Mouse (Mus musculus): ENCODE results near the gene Bcas3. TPM values are rescaled to one million over a fixed set of nuclear protein-coding genes. Genes with fewer than 3 reads are reported as not detected.

The Bcas3 gene
- polyA plus RNA-seq, 1 experiment from 2014 or later = 16.6 TPM

DNA sequence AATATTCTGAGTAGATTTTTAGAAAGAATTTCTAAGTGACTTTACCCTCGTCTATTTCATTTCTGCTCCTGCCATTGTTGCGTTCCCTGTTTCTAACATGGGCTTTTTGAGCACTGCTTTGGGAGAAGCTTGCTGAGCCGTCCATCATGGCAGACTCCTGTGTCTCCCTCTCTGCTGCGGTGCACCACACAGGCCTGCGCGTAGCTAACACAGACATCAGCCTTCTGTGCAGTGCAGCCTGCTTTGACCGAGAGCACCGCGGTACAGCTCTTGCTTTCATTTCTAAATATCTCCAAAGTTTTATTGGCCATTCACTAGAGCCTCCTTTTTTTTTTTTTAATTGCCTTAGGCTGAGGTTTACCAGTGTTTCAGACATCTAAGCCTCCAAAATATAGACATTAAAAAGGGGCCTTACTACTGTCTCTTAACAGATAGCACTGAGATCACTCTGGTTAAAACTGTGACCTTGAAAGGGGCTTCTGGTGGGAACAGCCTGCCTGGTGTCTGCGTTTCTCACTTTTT lies 290.6 kb downstream of the Bcas3 start:
- H3K4me1 ChIP-seq (replicated peaks) = peaks cover 18% of the 10 kb centered on the region
- H3K9ac ChIP-seq = 0 out of 2 replicates have a peak overlapping the region, but pooled peaks have one; percentile 17
- H3K27me3 ChIP-seq = no peaks in the 10 kb centered on the region
- no peaks in the 10 kb centered on the region for H3K9me3 ChIP-seq (replicated peaks)
- no peak for ATAC-seq (replicated peaks; ENCODE audit: insufficient number of reproducible peaks, insufficient read depth, low FRiP score, low read depth)
- no peaks in the 10 kb centered on the region for H3K36me3 ChIP-seq
- WGBS = 47% methylated on average over 10 of the region's 10 CpGs
- H3K4me2 ChIP-seq = peak overlapping the region; percentile 39
- H3K4me3 ChIP-seq = no peak overlapping the region
- peak overlapping the region; percentile 73 for H3K27ac ChIP-seq

DNA sequence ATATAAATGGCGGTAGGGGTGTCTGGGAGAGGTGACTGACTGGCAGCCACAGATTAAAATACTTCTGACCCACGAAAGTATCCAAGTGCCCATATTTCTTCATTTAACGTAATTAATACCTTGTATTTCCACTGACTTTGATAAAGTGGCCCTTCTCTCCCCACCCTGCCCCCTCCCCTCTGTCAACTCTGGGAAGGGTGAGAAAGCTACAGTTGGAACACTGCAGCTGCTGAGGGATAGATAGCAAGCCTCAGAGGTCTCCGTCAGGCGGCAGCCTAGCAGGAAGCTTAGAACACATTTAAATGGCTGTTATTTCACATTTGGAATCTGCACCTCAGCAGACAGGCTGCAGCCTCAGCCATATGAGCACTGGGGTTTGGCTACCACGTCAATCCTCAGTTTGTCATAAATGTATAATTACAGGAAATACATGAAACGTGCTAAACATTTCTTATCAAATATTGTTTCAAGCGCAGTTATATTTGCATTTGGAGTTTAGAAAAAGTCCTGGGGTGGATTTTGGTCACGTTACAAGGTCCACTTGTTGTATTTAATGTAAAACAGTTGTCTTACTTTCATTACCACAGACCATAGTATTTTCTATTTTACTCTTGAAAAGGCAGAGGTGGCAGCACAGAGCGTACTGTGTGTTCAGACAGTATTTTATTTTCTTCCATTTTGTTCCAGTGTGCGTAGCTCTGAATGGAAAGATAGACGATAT lies 291.2 kb downstream of the Bcas3 start:
- Histone ChIP-seq H3K4me2 (peak overlapping the region; percentile 39), H3K36me3 (no peaks in the 10 kb centered on the region), H3K9me3 (replicated peaks) (no peaks in the 10 kb centered on the region), H3K9ac (0 out of 2 replicates have a peak overlapping the region, but pooled peaks have one; percentile 17), H3K4me1 (replicated peaks) (peaks cover 18% of the 10 kb centered on the region), H3K4me3 (no peak overlapping the region), H3K27ac (peak overlapping the region; percentile 73), H3K27me3 (no peaks in the 10 kb centered on the region)
- no peak for ATAC-seq (replicated peaks; ENCODE audit: insufficient number of reproducible peaks, insufficient read depth, low FRiP score, low read depth)
- 34% methylated on average over 12 of the region's 12 CpGs for WGBS

DNA sequence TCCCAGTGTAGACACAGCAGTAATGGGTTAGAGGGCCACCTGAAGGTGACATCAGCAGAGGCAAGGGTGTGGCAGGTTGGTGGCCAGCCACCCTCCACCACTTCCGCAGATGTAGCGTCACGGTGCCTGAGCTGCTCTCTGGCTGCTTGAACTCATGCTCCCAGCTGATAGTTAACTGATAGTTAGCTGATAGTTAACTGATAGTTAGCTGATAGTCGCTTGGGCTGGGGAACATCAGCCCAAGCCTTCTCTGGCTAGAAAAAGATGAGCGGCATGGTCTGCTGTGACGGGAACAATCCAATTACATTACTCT lies 291.7 kb downstream of the Bcas3 start:
- Histone ChIP-seq H3K27me3 (no peaks in the 10 kb centered on the region), H3K27ac (0 out of 2 replicates have a peak overlapping the region, but pooled peaks have one; percentile 73), H3K4me1 (replicated peaks) (peaks cover 18% of the 10 kb centered on the region), H3K36me3 (no peaks in the 10 kb centered on the region), H3K4me2 (0 out of 2 replicates have a peak overlapping the region, but pooled peaks have one; percentile 39), H3K9me3 (replicated peaks) (no peaks in the 10 kb centered on the region), H3K4me3 (no peak overlapping the region), H3K9ac (no peak overlapping the region)
- no peak for ATAC-seq (replicated peaks; ENCODE audit: insufficient number of reproducible peaks, insufficient read depth, low FRiP score, low read depth)
- 64% methylated on average over 6 of the region's 6 CpGs for WGBS

DNA sequence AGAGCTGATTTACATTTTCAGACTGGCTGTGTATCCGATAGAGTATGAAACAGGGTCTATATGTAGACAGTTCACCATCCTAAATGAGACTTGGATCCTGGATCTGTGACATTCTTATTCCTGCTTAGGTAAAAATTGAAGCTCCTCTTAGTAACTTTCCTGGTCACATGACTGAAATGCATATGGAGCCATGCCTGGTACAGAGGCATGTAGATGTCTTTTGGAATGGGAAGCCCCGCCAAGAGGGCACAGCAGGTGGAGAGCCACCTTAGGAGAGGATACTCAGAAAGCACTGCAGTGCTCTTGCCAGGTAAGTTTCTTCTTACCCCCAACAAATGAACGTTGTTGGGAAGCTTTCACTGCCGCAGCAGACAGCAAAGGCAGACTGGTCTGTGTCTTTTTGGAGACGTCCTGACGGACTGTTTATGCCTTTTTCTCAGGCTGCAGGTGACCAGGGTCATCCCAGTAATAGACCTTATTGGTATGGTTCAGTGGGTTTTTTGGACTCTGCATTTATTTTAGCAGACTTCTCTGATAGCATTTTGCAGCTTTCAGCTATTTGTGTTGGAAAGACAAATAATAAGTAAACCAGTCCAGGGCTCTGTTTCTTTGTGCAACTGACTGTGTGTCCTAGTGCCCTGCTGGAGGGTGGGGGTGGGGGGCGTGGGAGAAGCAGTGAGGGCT lies 292.3 kb downstream of the Bcas3 start:
- Histone ChIP-seq H3K4me2 (no peak overlapping the region), H3K27me3 (no peaks in the 10 kb centered on the region), H3K9me3 (replicated peaks) (no peaks in the 10 kb centered on the region), H3K27ac (no peak overlapping the region), H3K4me3 (no peak overlapping the region), H3K4me1 (replicated peaks) (peaks cover 18% of the 10 kb centered on the region), H3K9ac (no peak overlapping the region), H3K36me3 (no peaks in the 10 kb centered on the region)
- no peak for ATAC-seq (replicated peaks; ENCODE audit: insufficient number of reproducible peaks, insufficient read depth, low FRiP score, low read depth)
- WGBS = 75% methylated on average over 7 of the region's 7 CpGs

DNA sequence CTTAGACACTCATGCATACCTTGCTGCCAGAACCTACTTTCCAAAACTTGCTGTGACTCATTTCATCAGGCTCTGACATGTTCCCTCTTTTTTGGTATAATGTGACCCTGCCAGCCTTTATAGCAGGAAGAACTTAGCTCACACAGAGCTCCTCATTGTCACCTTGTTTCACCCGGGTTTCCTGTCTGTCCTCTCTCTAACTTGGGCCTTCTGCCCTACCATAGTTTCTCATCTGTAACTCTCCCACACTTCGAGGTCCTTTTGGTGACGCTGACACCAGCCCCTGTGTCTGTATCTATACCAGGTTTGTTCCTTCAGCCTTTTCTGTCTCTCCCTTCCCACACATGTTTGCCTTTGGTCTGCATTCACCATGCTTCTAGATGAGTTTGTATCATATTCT lies 295.9 kb downstream of the Bcas3 start:
- ATAC-seq (replicated peaks; ENCODE audit: insufficient number of reproducible peaks, insufficient read depth, low FRiP score, low read depth) = no peak
- H3K4me2 ChIP-seq = no peak overlapping the region
- peaks cover 9% of the 10 kb centered on the region for H3K4me1 ChIP-seq (replicated peaks)
- H3K4me3 ChIP-seq = no peak overlapping the region
- no peak overlapping the region for H3K27ac ChIP-seq
- H3K36me3 ChIP-seq = no peaks in the 10 kb centered on the region
- H3K9me3 ChIP-seq (replicated peaks) = no peaks in the 10 kb centered on the region
- no peaks in the 10 kb centered on the region for H3K27me3 ChIP-seq
- 58% methylated on average over 3 of the region's 3 CpGs for WGBS
- H3K9ac ChIP-seq = no peak overlapping the region

GRCm38 (mm10) chr11:85649373-85649772 lies 296.4 kb downstream of the Bcas3 start:
- WGBS = 88% methylated on average over 9 of the region's 9 CpGs
- no peaks in the 10 kb centered on the region for H3K36me3 ChIP-seq
- no peak overlapping the region for H3K9ac ChIP-seq
- H3K4me3 ChIP-seq = no peak overlapping the region
- no peak for ATAC-seq (replicated peaks; ENCODE audit: insufficient number of reproducible peaks, insufficient read depth, low FRiP score, low read depth)
- H3K27ac ChIP-seq = no peak overlapping the region
- no peaks in the 10 kb centered on the region for H3K9me3 ChIP-seq (replicated peaks)
- peaks cover 5% of the 10 kb centered on the region for H3K4me1 ChIP-seq (replicated peaks)
- H3K27me3 ChIP-seq = no peaks in the 10 kb centered on the region
- H3K4me2 ChIP-seq = no peak overlapping the region

GRCm38 (mm10) chr11:85657471-85657870 lies 304.5 kb downstream of the Bcas3 start:
- H3K27ac ChIP-seq = no peak overlapping the region

GRCm38 (mm10) chr11:85660304-85660703 lies 307.3 kb downstream of the Bcas3 start:
- ATAC-seq (replicated peaks; ENCODE audit: insufficient number of reproducible peaks, insufficient read depth, low FRiP score, low read depth) = no peak
- no peak overlapping the region for H3K9ac ChIP-seq
- H3K27me3 ChIP-seq = no peaks in the 10 kb centered on the region
- no peak overlapping the region for H3K4me3 ChIP-seq
- H3K27ac ChIP-seq = no peak overlapping the region
- H3K4me2 ChIP-seq = no peak overlapping the region
- H3K4me1 ChIP-seq (replicated peaks) = no peaks in the 10 kb centered on the region
- H3K9me3 ChIP-seq (replicated peaks) = no peaks in the 10 kb centered on the region
- no peaks in the 10 kb centered on the region for H3K36me3 ChIP-seq
- WGBS = 71% methylated on average over 4 of the region's 4 CpGs

More at GRCm38 (mm10) chr11:85657471-85657870, 304.5 kb downstream of the Bcas3 start:
- no peak for ATAC-seq (replicated peaks; ENCODE audit: insufficient number of reproducible peaks, insufficient read depth, low FRiP score, low read depth)
- Histone ChIP-seq H3K36me3 (no peaks in the 10 kb centered on the region), H3K9me3 (replicated peaks) (no peaks in the 10 kb centered on the region), H3K9ac (no peak overlapping the region), H3K4me3 (no peak overlapping the region), H3K4me1 (replicated peaks) (no peaks in the 10 kb centered on the region), H3K27me3 (no peaks in the 10 kb centered on the region), H3K4me2 (no peak overlapping the region)
- WGBS = 74% methylated on average over 4 of the region's 4 CpGs

- no peak overlapping the region for H3K9ac ChIP-seq
- no peaks in the 10 kb centered on the region for H3K36me3 ChIP-seq
- 0 out of 2 replicates have a peak overlapping the region, but pooled peaks have one; percentile 43 for H3K4me2 ChIP-seq
- H3K27me3 ChIP-seq = no peaks in the 10 kb centered on the region
- H3K4me1 ChIP-seq (replicated peaks) = peaks cover 11% of the 10 kb centered on the region
- no peak for ATAC-seq (replicated peaks; ENCODE audit: insufficient number of reproducible peaks, insufficient read depth, low FRiP score, low read depth)
- 53% methylated on average over 7 of the region's 7 CpGs for WGBS
- no peak overlapping the region for H3K4me3 ChIP-seq
- H3K9me3 ChIP-seq (replicated peaks) = no peaks in the 10 kb centered on the region
- H3K27ac ChIP-seq = no peak overlapping the region
Measured at GRCm38 (mm10) chr11:85667176-85667575, 314.2 kb downstream of the Bcas3 start.

- no peaks in the 10 kb centered on the region for H3K27me3 ChIP-seq
- peak overlapping the region; percentile 43 for H3K4me2 ChIP-seq
- H3K9me3 ChIP-seq (replicated peaks) = no peaks in the 10 kb centered on the region
- no peak overlapping the region for H3K4me3 ChIP-seq
- no peak for ATAC-seq (replicated peaks; ENCODE audit: insufficient number of reproducible peaks, insufficient read depth, low FRiP score, low read depth)
- H3K4me1 ChIP-seq (replicated peaks) = peaks cover 11% of the 10 kb centered on the region
- no peaks in the 10 kb centered on the region for H3K36me3 ChIP-seq
- H3K9ac ChIP-seq = no peak overlapping the region
- H3K27ac ChIP-seq = no peak overlapping the region; the same call in 1 of the 2 replicates
- WGBS = 42% methylated on average over 9 of the region's 9 CpGs
Measured at GRCm38 (mm10) chr11:85667741-85668140, 314.8 kb downstream of the Bcas3 start.

- peaks cover 8% of the 10 kb centered on the region for H3K4me1 ChIP-seq (replicated peaks)
- no peaks in the 10 kb centered on the region for H3K36me3 ChIP-seq
- ATAC-seq (replicated peaks; ENCODE audit: insufficient number of reproducible peaks, insufficient read depth, low FRiP score, low read depth) = no peak
- H3K27me3 ChIP-seq = no peaks in the 10 kb centered on the region
- H3K4me2 ChIP-seq = no peak overlapping the region
- no peak overlapping the region for H3K4me3 ChIP-seq
- 76% methylated on average over 10 of the region's 10 CpGs for WGBS
- no peak overlapping the region for H3K27ac ChIP-seq
- no peaks in the 10 kb centered on the region for H3K9me3 ChIP-seq (replicated peaks)
- H3K9ac ChIP-seq = no peak overlapping the region
Measured at GRCm38 (mm10) chr11:85672881-85673475, 320.0 kb downstream of the Bcas3 start.

Data from heart, embryonic 15.5 days (tissue).